Mouse (Mus musculus) liver, adult (tissue): ENCODE data around the gene Nek9.

Experiments used
- GATA4 ChIP-seq: IDR thresholded peaks from 2 replicates; pipeline ENCODE4 v1.6.1; 2014; ENCODE audit warnings: mild to moderate bottlenecking, low read length; ENCODE audit not compliant: insufficient replicate concordance

The Nek9 gene

GRCm38 (mm10) chr12:85266248-85266647 is 72.9 kb downstream of the Nek9 start:
- TF ChIP-seq GATA4: no peak

GRCm38 (mm10) chr12:85264940-85265339 is 74.2 kb downstream of the Nek9 start:
- TF ChIP-seq GATA4: no peak

GRCm38 (mm10) chr12:85264531-85264930 is 74.6 kb downstream of the Nek9 start:
- TF ChIP-seq GATA4: no peak

- TF ChIP-seq GATA4: no peak
Measured at GRCm38 (mm10) chr12:85263190-85263589, 76.0 kb downstream of the Nek9 start.

GRCm38 (mm10) chr12:85262489-85262888 is 76.7 kb downstream of the Nek9 start:
- TF ChIP-seq GATA4: no peak

- TF ChIP-seq GATA4: peak; percentile 85; the same call in 1 of the 2 replicates
Measured at GRCm38 (mm10) chr12:85257008-85257639, 82.0 kb downstream of the Nek9 start.

- TF ChIP-seq GATA4: no peak
Measured at GRCm38 (mm10) chr12:85256074-85256751, 82.9 kb downstream of the Nek9 start.

GRCm38 (mm10) chr12:85252083-85252482 is 87.1 kb downstream of the Nek9 start:
- no peak for TF ChIP-seq GATA4
